Mouse (Mus musculus): ENCODE measurements at regions not wholly inside any gene's neighbourhood (a gene's known extent, or its start where the extent isn't known, plus 50 kb on each side); places are given as distances from the start of the nearest gene placed in this dataset.

- no peak for DNase-seq (ENCODE audit: low spot score in 2 of 2)
These were observed 54.9 kb upstream of the Shb start for GRCm38 (mm10) chr4:45587202-45587601.

- DNase-seq (ENCODE audit: low spot score in 2 of 2) = no peak
These were observed 54.0 kb upstream of the Shb start for GRCm38 (mm10) chr4:45586310-45586709.

- no peak for DNase-seq (ENCODE audit: low spot score in 2 of 2)
These were observed 53.0 kb upstream of the Shb start for GRCm38 (mm10) chr4:45585188-45585820.

GRCm38 (mm10) chr4:45583966-45584365 lies 51.7 kb upstream of the Shb start:
- no peak for DNase-seq (ENCODE audit: low spot score in 2 of 2)

- no peak for DNase-seq (ENCODE audit: low spot score in 2 of 2)
These were observed 50.2 kb upstream of the Shb start for GRCm38 (mm10) chr4:45582496-45582895.

All from heart, adult 9 months (tissue).